Mouse (Mus musculus): ENCODE data around the gene Apba1. TPM values are rescaled to one million over a fixed set of nuclear protein-coding genes. Genes with fewer than 3 reads are reported as not detected.

Apba1 gene
- polyA plus RNA-seq, 1 experiment from 2014 or later: 0.25 TPM

GRCm38 (mm10) chr19:23893093-23893889, 134.6 kb downstream of the Apba1 start:
- Histone ChIP-seq H3K4me3 (ENCODE audit: low read depth, low read length) (peak overlapping the region; percentile 42), H3K36me3 (ENCODE audit: insufficient read depth) (no peaks in the 10 kb centered on the region), H3K4me2 (peak overlapping the region; percentile 66), H3K4me1 (ENCODE audit: insufficient read depth) (no peaks in the 10 kb centered on the region), H3K9ac (peak overlapping the region; percentile 32), H3K27me3 (ENCODE audit: insufficient read depth, low read length) (peaks cover 36% of the 10 kb centered on the region), H3K9me3 (ENCODE audit: low read depth, low read length) (no peaks in the 10 kb centered on the region), H3K27ac (ENCODE audit: low read depth) (no peak overlapping the region)
- WGBS: 18% methylated on average over 109 of the region's 110 CpGs
- ATAC-seq (ENCODE audit: insufficient read depth) (peak; percentile 76), DNase-seq (peak; percentile 70)
- no peak for TF ChIP-seq CTCF (IDR thresholded peaks at IDR 0.05; ENCODE audit: low read depth)

- Histone ChIP-seq H3K4me3 (ENCODE audit: low read depth, low read length) (no peak overlapping the region), H3K9ac (no peak overlapping the region), H3K27me3 (ENCODE audit: insufficient read depth, low read length) (peaks cover 36% of the 10 kb centered on the region), H3K4me1 (ENCODE audit: insufficient read depth) (no peaks in the 10 kb centered on the region), H3K4me2 (no peak overlapping the region), H3K36me3 (ENCODE audit: insufficient read depth) (no peaks in the 10 kb centered on the region), H3K9me3 (ENCODE audit: low read depth, low read length) (no peaks in the 10 kb centered on the region), H3K27ac (ENCODE audit: low read depth) (no peak overlapping the region)
- ATAC-seq (ENCODE audit: insufficient read depth) (no peak), DNase-seq (peak; percentile 17)
- TF ChIP-seq CTCF (IDR thresholded peaks at IDR 0.05; ENCODE audit: low read depth): 0 out of 2 replicates have a peak, but pooled peaks have one; percentile 13
- 65% methylated on average over 9 of the region's 9 CpGs for WGBS
These were observed 135.3 kb downstream of the Apba1 start for GRCm38 (mm10) chr19:23893946-23894345.

GRCm38 (mm10) chr19:23894822-23895221, 136.1 kb downstream of the Apba1 start:
- no peak for TF ChIP-seq CTCF (IDR thresholded peaks at IDR 0.05; ENCODE audit: low read depth)
- ATAC-seq (ENCODE audit: insufficient read depth) (no peak), DNase-seq (no peak)
- Histone ChIP-seq H3K27ac (ENCODE audit: low read depth) (no peak overlapping the region), H3K27me3 (ENCODE audit: insufficient read depth, low read length) (peaks cover 36% of the 10 kb centered on the region), H3K9ac (no peak overlapping the region), H3K9me3 (ENCODE audit: low read depth, low read length) (no peaks in the 10 kb centered on the region), H3K4me3 (ENCODE audit: low read depth, low read length) (no peak overlapping the region), H3K4me1 (ENCODE audit: insufficient read depth) (no peaks in the 10 kb centered on the region), H3K4me2 (no peak overlapping the region), H3K36me3 (ENCODE audit: insufficient read depth) (no peaks in the 10 kb centered on the region)
- 29% methylated on average over 3 of the region's 3 CpGs for WGBS

GRCm38 (mm10) chr19:23896915-23897314, 138.2 kb downstream of the Apba1 start:
- no peak overlapping the region for H3K9ac ChIP-seq
- no peaks in the 10 kb centered on the region for H3K4me1 ChIP-seq (ENCODE audit: insufficient read depth)
- no peak overlapping the region for H3K4me2 ChIP-seq
- H3K27ac ChIP-seq (ENCODE audit: low read depth): no peak overlapping the region
- H3K27me3 ChIP-seq (ENCODE audit: insufficient read depth, low read length): peaks cover 26% of the 10 kb centered on the region
- H3K36me3 ChIP-seq (ENCODE audit: insufficient read depth): no peaks in the 10 kb centered on the region
- TF ChIP-seq CTCF (IDR thresholded peaks at IDR 0.05; ENCODE audit: low read depth): no peak
- H3K9me3 ChIP-seq (ENCODE audit: low read depth, low read length): no peaks in the 10 kb centered on the region
- WGBS: 60% methylated on average over 8 of the region's 8 CpGs
- H3K4me3 ChIP-seq (ENCODE audit: low read depth, low read length): no peak overlapping the region
- ATAC-seq (ENCODE audit: insufficient read depth) (no peak), DNase-seq (no peak)

- H3K4me2 ChIP-seq: no peak overlapping the region
- DNase-seq (no peak), ATAC-seq (ENCODE audit: insufficient read depth) (no peak)
- H3K4me1 ChIP-seq (ENCODE audit: insufficient read depth): no peaks in the 10 kb centered on the region
- no peaks in the 10 kb centered on the region for H3K36me3 ChIP-seq (ENCODE audit: insufficient read depth)
- no peak overlapping the region for H3K9ac ChIP-seq
- peaks cover 11% of the 10 kb centered on the region for H3K27me3 ChIP-seq (ENCODE audit: insufficient read depth, low read length)
- 0 out of 2 replicates have a peak, but pooled peaks have one; percentile 16 for TF ChIP-seq CTCF (IDR thresholded peaks at IDR 0.05; ENCODE audit: low read depth)
- H3K9me3 ChIP-seq (ENCODE audit: low read depth, low read length): no peaks in the 10 kb centered on the region
- WGBS: 38% methylated on average over 11 of the region's 11 CpGs
- no peak overlapping the region for H3K4me3 ChIP-seq (ENCODE audit: low read depth, low read length)
- H3K27ac ChIP-seq (ENCODE audit: low read depth): no peak overlapping the region
These were observed 139.8 kb downstream of the Apba1 start for GRCm38 (mm10) chr19:23898501-23898900.

- no peak for ATAC-seq (ENCODE audit: insufficient read depth)
- Histone ChIP-seq H3K9me3 (ENCODE audit: low read depth, low read length) (no peaks in the 10 kb centered on the region), H3K27me3 (ENCODE audit: insufficient read depth, low read length) (no peaks in the 10 kb centered on the region), H3K4me1 (ENCODE audit: insufficient read depth) (no peaks in the 10 kb centered on the region), H3K4me3 (ENCODE audit: low read depth, low read length) (no peak overlapping the region), H3K36me3 (ENCODE audit: insufficient read depth) (no peaks in the 10 kb centered on the region), H3K9ac (no peak overlapping the region), H3K4me2 (no peak overlapping the region), H3K27ac (ENCODE audit: low read depth) (no peak overlapping the region)
- 62% methylated on average over 3 of the region's 3 CpGs for WGBS
- DNase-seq: peak; percentile 53
- TF ChIP-seq CTCF (IDR thresholded peaks at IDR 0.05; ENCODE audit: low read depth): peak; percentile 76
These were observed 142.5 kb downstream of the Apba1 start for GRCm38 (mm10) chr19:23901177-23901576.

GRCm38 (mm10) chr19:23901768-23902167, 143.1 kb downstream of the Apba1 start:
- Histone ChIP-seq H3K36me3 (ENCODE audit: insufficient read depth) (no peaks in the 10 kb centered on the region), H3K9ac (no peak overlapping the region), H3K4me1 (ENCODE audit: insufficient read depth) (no peaks in the 10 kb centered on the region), H3K27ac (ENCODE audit: low read depth) (no peak overlapping the region), H3K4me2 (no peak overlapping the region), H3K4me3 (ENCODE audit: low read depth, low read length) (no peak overlapping the region), H3K9me3 (ENCODE audit: low read depth, low read length) (no peaks in the 10 kb centered on the region), H3K27me3 (ENCODE audit: insufficient read depth, low read length) (no peaks in the 10 kb centered on the region)
- WGBS: 90% methylated on average over 4 of the region's 4 CpGs
- DNase-seq: no peak
- no peak for ATAC-seq (ENCODE audit: insufficient read depth)
- no peak for TF ChIP-seq CTCF (IDR thresholded peaks at IDR 0.05; ENCODE audit: low read depth)

All from lung, embryonic 14.5 days (tissue).